Mouse (Mus musculus) stomach, postnatal 0 days (tissue): ENCODE results near the gene Pld4. TPM values are rescaled to one million over a fixed set of nuclear protein-coding genes. Genes with fewer than 3 reads are reported as not detected.

Experiments
- ATAC-seq: fragments of 200-750 bp; cut with Nextera tagmentation; 2 replicates; pipeline ENCODE4 v1.8.0; 2017; ENCODE audit not compliant: low FRiP score, low TSS enrichment
- DNase-seq: peaks from one replicate; pipeline ENCODE4 v3.0.0-alpha.2; 2016; ENCODE audit warnings: low spot score
- H3K27ac ChIP-seq: fragments of 300-500 bp; sonication (generic); replicated peaks from 2 replicates; pipeline ENCODE4 v1.5.1; 2014; ENCODE audit warnings: mild to moderate bottlenecking, control low read depth
- H3K27me3 ChIP-seq: fragments of 300-500 bp; sonication (generic); 2 replicates; pipeline ENCODE4 v1.6.1; 2014; ENCODE audit warnings: low read length; ENCODE audit not compliant: control insufficient read depth, insufficient read depth
- H3K36me3 ChIP-seq: fragments of 300-500 bp; sonication (generic); 2 replicates; pipeline ENCODE4 v1.6.1; 2014; ENCODE audit warnings: low read length, mixed read lengths; ENCODE audit not compliant: control insufficient read depth, insufficient read depth
- H3K4me1 ChIP-seq: fragments of 300-500 bp; sonication (generic); replicated peaks from 2 replicates; pipeline ENCODE4 v1.6.1; 2014; ENCODE audit warnings: antibody characterized with exemption; ENCODE audit not compliant: control insufficient read depth, insufficient read depth
- H3K4me2 ChIP-seq: fragments of 300-500 bp; sonication (generic); replicated peaks from 2 replicates; pipeline ENCODE4 v1.6.1; 2014; ENCODE audit warnings: low read depth, mild to moderate bottlenecking, control low read depth, moderate library complexity
- H3K4me3 ChIP-seq: fragments of 300-500 bp; sonication (generic); 2 replicates; pipeline ENCODE4 v1.5.1; 2014; ENCODE audit warnings: low read depth, low read length, control low read depth
- H3K9ac ChIP-seq: fragments of 300-500 bp; sonication (generic); 2 replicates; pipeline ENCODE4 v1.6.1; 2014; ENCODE audit warnings: mild to moderate bottlenecking, low read length, control low read depth, mixed read lengths
- H3K9me3 ChIP-seq: fragments of 300-500 bp; sonication (generic); 2 replicates; pipeline ENCODE4 v1.6.1; 2016; ENCODE audit warnings: low read length; ENCODE audit not compliant: control insufficient read depth
- CTCF ChIP-seq: IDR thresholded peaks from 2 replicates; pipeline ENCODE4 v1.5.1; 2016; ENCODE audit warnings: antibody characterized with exemption, low read depth, mild to moderate bottlenecking, moderate library complexity
- EP300 ChIP-seq: optimal IDR thresholded peaks from 2 replicates; pipeline ENCODE3; 2016; ENCODE audit warnings: antibody characterized with exemption
- WGBS: fragments of 180-500 bp; shearing (Covaris S2); extraction: QIAGEN DNeasy Blood & Tissue Kit; methylation state at CpG from one replicate; pipeline ENCODE4 v1.1.7; 2014; 5-methylcytosine and 5-hydroxymethylcytosine counted together
- polyA plus RNA-seq: library from polyadenylated mRNA; unstranded; fragments of >200 nt; fragmentation: Nextera tagmentation; extraction: Ambion mirVana; gene quantifications from 2 replicates; pipeline ENCODE4 v1.2.1, GENCODE M21; 2015

Gene Pld4
- polyA plus RNA-seq, 1 experiment from 2014 or later: 9.8 TPM

DNA sequence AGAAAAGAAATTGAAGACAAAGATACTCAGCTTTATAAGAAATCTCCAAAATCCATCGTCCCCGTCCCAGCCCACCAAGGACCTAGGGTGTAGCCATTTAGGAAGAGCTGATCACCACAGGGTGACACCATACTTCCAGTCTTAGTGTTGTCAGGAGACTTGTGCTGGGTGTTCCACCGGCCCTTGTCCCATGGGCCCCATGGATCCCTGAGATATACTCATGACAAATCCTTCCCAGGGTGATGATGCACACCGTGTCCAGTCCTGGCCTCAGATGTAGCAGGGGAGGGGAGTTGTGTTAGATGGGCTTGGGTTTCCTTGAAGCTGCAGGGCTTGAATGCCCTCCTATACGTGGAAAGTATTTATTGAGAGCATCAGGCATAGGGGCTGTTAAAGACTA is 2.6 kb upstream of the Pld4 start:
- H3K4me2 ChIP-seq: no peak overlapping the region
- no peak for TF ChIP-seq CTCF
- no peak for TF ChIP-seq EP300
- no peaks in the 10 kb centered on the region for H3K9me3 ChIP-seq
- H3K9ac ChIP-seq: no peak overlapping the region
- H3K27ac ChIP-seq: no peak overlapping the region
- no peaks in the 10 kb centered on the region for H3K27me3 ChIP-seq
- no peak for ATAC-seq
- H3K36me3 ChIP-seq: no peaks in the 10 kb centered on the region
- H3K4me3 ChIP-seq: no peak overlapping the region
- no peak for DNase-seq
- WGBS: 85% methylated on average over 5 of the region's 5 CpGs
- H3K4me1 ChIP-seq: no peaks in the 10 kb centered on the region

- no peak overlapping the region for H3K27ac ChIP-seq
- no peak for DNase-seq
- no peaks in the 10 kb centered on the region for H3K4me1 ChIP-seq
- no peak overlapping the region for H3K4me3 ChIP-seq
- no peak overlapping the region for H3K9ac ChIP-seq
- WGBS: 96% methylated on average over 3 of the region's 3 CpGs
- H3K4me2 ChIP-seq: no peak overlapping the region
- H3K36me3 ChIP-seq: no peaks in the 10 kb centered on the region
- TF ChIP-seq CTCF: no peak
- TF ChIP-seq EP300: no peak
- H3K27me3 ChIP-seq: no peaks in the 10 kb centered on the region
- no peaks in the 10 kb centered on the region for H3K9me3 ChIP-seq
- ATAC-seq: 0 out of 2 replicates have a peak, but pooled peaks have one; percentile 32
Measured at GRCm38 (mm10) chr12:112759471-112759870, 984 bp upstream of the Pld4 start.

- H3K4me3 ChIP-seq: no peak overlapping the region
- no peak overlapping the region for H3K9ac ChIP-seq
- H3K4me2 ChIP-seq: no peak overlapping the region
- ATAC-seq (no peak), DNase-seq (no peak)
- H3K27me3 ChIP-seq: no peaks in the 10 kb centered on the region
- H3K27ac ChIP-seq: no peak overlapping the region
- no peaks in the 10 kb centered on the region for H3K9me3 ChIP-seq
- no peaks in the 10 kb centered on the region for H3K4me1 ChIP-seq
- WGBS: 91% methylated on average over 4 of the region's 4 CpGs
- H3K36me3 ChIP-seq: no peaks in the 10 kb centered on the region
- TF ChIP-seq CTCF: no peak
- no peak for TF ChIP-seq EP300
Measured at GRCm38 (mm10) chr12:112761411-112761810, 956 bp downstream of the Pld4 start.

DNA sequence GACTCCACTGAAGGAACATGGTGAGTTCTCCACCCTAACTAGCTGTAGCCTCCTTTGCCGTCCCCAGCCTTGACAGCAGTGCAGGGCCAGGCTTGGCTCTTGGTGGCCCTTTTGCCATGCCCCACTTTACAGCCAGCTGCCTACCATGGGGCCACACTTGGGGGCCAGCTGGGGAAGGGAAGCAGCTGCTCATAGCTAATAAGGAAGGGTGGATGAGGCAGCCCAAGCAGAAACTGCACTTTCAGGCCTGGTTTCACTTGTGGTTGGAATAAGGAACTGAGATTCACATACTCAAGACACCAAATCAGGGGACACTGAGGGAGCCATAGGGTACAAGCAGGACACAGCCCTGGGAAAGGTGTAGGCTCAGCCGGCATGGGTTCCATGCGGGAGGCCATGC is 1.6 kb downstream of the Pld4 start:
- TF ChIP-seq CTCF (no peak), EP300 (no peak)
- no peak overlapping the region for H3K27ac ChIP-seq
- DNase-seq: no peak
- H3K4me1 ChIP-seq: no peaks in the 10 kb centered on the region
- no peaks in the 10 kb centered on the region for H3K9me3 ChIP-seq
- H3K9ac ChIP-seq: no peak overlapping the region
- WGBS: 84% methylated on average over 3 of the region's 3 CpGs
- no peaks in the 10 kb centered on the region for H3K36me3 ChIP-seq
- H3K4me3 ChIP-seq: no peak overlapping the region
- H3K27me3 ChIP-seq: no peaks in the 10 kb centered on the region
- 0 out of 2 replicates have a peak, but pooled peaks have one; percentile 19 for ATAC-seq
- no peak overlapping the region for H3K4me2 ChIP-seq

GRCm38 (mm10) chr12:112763176-112763575 is 2.7 kb downstream of the Pld4 start:
- WGBS: 77% methylated on average over 4 of the region's 4 CpGs

GRCm38 (mm10) chr12:112764141-112764540 is 3.7 kb downstream of the Pld4 start:
- H3K9ac ChIP-seq: no peak overlapping the region
- H3K27me3 ChIP-seq: no peaks in the 10 kb centered on the region
- no peaks in the 10 kb centered on the region for H3K9me3 ChIP-seq
- H3K4me1 ChIP-seq: no peaks in the 10 kb centered on the region
- ATAC-seq: no peak
- no peak for DNase-seq
- no peak overlapping the region for H3K27ac ChIP-seq
- H3K36me3 ChIP-seq: no peaks in the 10 kb centered on the region
- WGBS: 79% methylated on average over 5 of the region's 5 CpGs
- H3K4me2 ChIP-seq: no peak overlapping the region
- no peak overlapping the region for H3K4me3 ChIP-seq
- no peak for TF ChIP-seq EP300
- TF ChIP-seq CTCF: no peak

More at GRCm38 (mm10) chr12:112763176-112763575, 2.7 kb downstream of the Pld4 start:
- no peak for DNase-seq
- Histone ChIP-seq H3K27ac (no peak overlapping the region), H3K36me3 (no peaks in the 10 kb centered on the region), H3K27me3 (no peaks in the 10 kb centered on the region), H3K9me3 (no peaks in the 10 kb centered on the region), H3K9ac (no peak overlapping the region), H3K4me3 (no peak overlapping the region), H3K4me1 (no peaks in the 10 kb centered on the region), H3K4me2 (no peak overlapping the region)
- ATAC-seq: no peak
- TF ChIP-seq EP300: no peak
- no peak for TF ChIP-seq CTCF
